Mouse (Mus musculus) ES-E14 (cell line): ENCODE results near the gene Klhl22. TPM values are rescaled to one million over a fixed set of nuclear protein-coding genes. Genes with fewer than 3 reads are reported as not detected.
A peak's percentile ranks its signal among the peaks of the same experiment; 100 is the strongest.

Experiments used
- DNase-seq: peaks from one replicate; pipeline ENCODE4 v3.0.0-alpha.2; 2013; ENCODE audit warnings: low read depth, low spot score
- H3K27ac ChIP-seq: 2 replicates; pipeline ENCODE4 v1.5.1; 2012; ENCODE audit warnings: low read depth, mild to moderate bottlenecking, low read length, moderate library complexity, mixed read lengths; ENCODE audit not compliant: poor library complexity, insufficient read depth, severe bottlenecking
- H3K36me3 ChIP-seq: 2 replicates; pipeline ENCODE4 v1.6.1; 2012; ENCODE audit warnings: mild to moderate bottlenecking, low read length, moderate library complexity, mixed read lengths; ENCODE audit not compliant: control insufficient read depth, poor library complexity, insufficient read depth, severe bottlenecking
- H3K4me1 ChIP-seq, 2 experiments: fragments of 150-350 bp in 1 of 2; sonication (generic) in 1 of 2; 2 replicates each; pipeline ENCODE4 v1.6.1; 2012; ENCODE audit warnings: low read length in 2 of 2, mild to moderate bottlenecking in 1 of 2, mixed read lengths in 1 of 2; ENCODE audit not compliant: control insufficient read depth in 2 of 2, insufficient read depth in 2 of 2, poor library complexity in 1 of 2
- H3K4me3 ChIP-seq, 2 experiments: fragments of 150-350 bp in 1 of 2; sonication (generic) in 1 of 2; 2 replicates each; pipeline ENCODE4 v1.5.1; 2012; ENCODE audit warnings: low read length in 2 of 2, low read depth in 1 of 2, mild to moderate bottlenecking in 1 of 2, mixed read lengths in 1 of 2; ENCODE audit not compliant: insufficient read depth in 1 of 2, poor library complexity in 1 of 2, severe bottlenecking in 1 of 2
- H3K9ac ChIP-seq: 2 replicates; pipeline ENCODE4 v1.6.1; 2012; ENCODE audit warnings: low read depth, mild to moderate bottlenecking, low read length, mixed read lengths; ENCODE audit not compliant: poor library complexity, insufficient read depth, severe bottlenecking
- H3K9me3 ChIP-seq: fragments of 150-350 bp; sonication (generic); 2 replicates; pipeline ENCODE4 v1.6.1; 2012; ENCODE audit warnings: low read depth, mild to moderate bottlenecking, low read length; ENCODE audit not compliant: control insufficient read depth, insufficient read depth
- CHD2 ChIP-seq: IDR thresholded peaks from 2 replicates; pipeline ENCODE4 v1.6.1; 2014; ENCODE audit warnings: mild to moderate bottlenecking, low read depth, low read length, inconsistent platforms
- HCFC1 ChIP-seq: IDR thresholded peaks from 2 replicates; pipeline ENCODE4 v1.6.1; 2012; ENCODE audit warnings: low read length, inconsistent platforms, borderline replicate concordance; ENCODE audit not compliant: insufficient read depth
- MAFK ChIP-seq: IDR thresholded peaks from 2 replicates; pipeline ENCODE4 v1.6.1; 2014; ENCODE audit warnings: mild to moderate bottlenecking, low read depth, low read length, inconsistent platforms; ENCODE audit not compliant: insufficient read depth
- ZC3H11A ChIP-seq: IDR thresholded peaks from 2 replicates; pipeline ENCODE4 v1.6.1; 2012; ENCODE audit warnings: low read depth, mild to moderate bottlenecking, inconsistent platforms, low read length, borderline replicate concordance
- ZNF384 ChIP-seq: IDR thresholded peaks from 2 replicates; pipeline ENCODE4 v1.6.1; 2012; ENCODE audit warnings: low read depth, low read length, inconsistent platforms
- in situ Hi-C, 2 experiments: fragments of 600-800 bp; cut with MboI; formaldehyde crosslinking; loops; one replicate each; pipeline ENCODE4 v1.15.1; 2025; ENCODE audit warnings: low sequenced_read_pairs in 2 of 2, inconsistent platforms in 1 of 2; ENCODE audit not compliant: unreplicated experiment in 2 of 2
- total RNA-seq: library from RNA; depleted of rRNA; stranded (reverse); fragments of 300-350 nt; gene quantifications from 2 replicates; pipeline ENCODE4 v1.2.3, GENCODE M21; 2012; rRNA removed

Gene Klhl22
- total RNA-seq, result 48.5 and 64.7 TPM in 2 replicates

DNA sequence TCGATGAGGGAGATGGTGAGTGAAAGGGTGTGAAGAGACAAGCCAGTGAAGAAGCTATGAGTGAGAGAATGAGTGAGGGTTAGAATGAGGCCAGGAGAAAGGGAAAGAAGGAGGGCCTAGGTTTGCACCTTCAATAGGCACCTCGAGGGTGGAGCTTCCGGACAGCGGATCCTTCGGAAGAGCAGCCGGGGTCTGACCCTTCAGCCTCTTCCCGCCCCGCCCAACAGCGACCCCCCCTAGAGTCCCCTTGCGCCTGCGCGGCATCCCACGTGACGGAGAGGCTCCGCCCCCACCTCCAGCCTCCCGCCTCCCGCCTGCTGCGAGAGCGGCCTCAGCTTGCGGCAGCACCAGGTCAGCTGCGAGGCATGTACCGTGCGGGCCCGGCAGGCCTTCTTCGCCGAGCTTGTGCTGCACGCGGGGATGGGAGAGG is at the start of gene Klhl22:
Gene Klhl22, plus strand, starts transcription at position 275 of the 430 bp plus-strand sequence.
- peak within 1 kb of the TSS; percentile 56 to 73 for H3K4me3 ChIP-seq
- H3K27ac ChIP-seq, result no peak within 1 kb of the TSS
- no peaks in the 10 kb centered on the region for H3K9me3 ChIP-seq
- DNase-seq, result peak; percentile 78
- peak within 1 kb of the TSS; percentile 77 for H3K9ac ChIP-seq
- peaks cover 4% of the 10 kb centered on the region in 2 experiments; a peak in 3 of 4 replicates for H3K4me1 ChIP-seq
- H3K36me3 ChIP-seq, result peaks cover 3% of the 10 kb centered on the region; the same call in 1 of the 2 replicates
- TF ChIP-seq MAFK, result no peak
- no peak for TF ChIP-seq CHD2
- TF ChIP-seq ZNF384, result no peak
- TF ChIP-seq HCFC1, result no peak
- no peak for TF ChIP-seq ZC3H11A
- in situ Hi-C loops, result no loop called here

- no peak for TF ChIP-seq ZNF384
- no peak for TF ChIP-seq CHD2
- no peak for TF ChIP-seq ZC3H11A
- Histone ChIP-seq H3K36me3 (no peaks in the 10 kb centered on the region), H3K4me1 (peaks cover 0 to 8% of the 10 kb centered on the region in 2 experiments; a peak in 1 of 4 replicates), H3K9ac (no peak overlapping the region), H3K9me3 (no peaks in the 10 kb centered on the region), H3K27ac (no peak overlapping the region), H3K4me3 (no peak overlapping the region)
- DNase-seq, result no peak
- in situ Hi-C loops, result no loop called here
Measured at GRCm38 (mm10) chr16:17717791-17718190, 41.6 kb upstream of the Klhl22 start.

GRCm38 (mm10) chr16:17721114-17721808 is 38.2 kb upstream of the Klhl22 start:
- H3K9me3 ChIP-seq, result no peaks in the 10 kb centered on the region
- DNase-seq, result no peak
- peak overlapping the region in 1 of 2 experiments; percentile 87; a peak in 2 of 4 replicates for H3K4me3 ChIP-seq
- peaks cover 0 to 8% of the 10 kb centered on the region in 2 experiments; a peak in 2 of 4 replicates for H3K4me1 ChIP-seq
- H3K36me3 ChIP-seq, result no peaks in the 10 kb centered on the region
- H3K9ac ChIP-seq, result peak overlapping the region; percentile 36
- no peak for TF ChIP-seq CHD2
- TF ChIP-seq ZC3H11A, result no peak
- TF ChIP-seq HCFC1, result no peak
- in situ Hi-C loops, result no loop called here
- no peak overlapping the region for H3K27ac ChIP-seq

- no peak for DNase-seq
- Histone ChIP-seq H3K4me3 (peak overlapping the region; percentile 76 to 87), H3K9me3 (no peaks in the 10 kb centered on the region), H3K4me1 (peaks cover under 1 to 8% of the 10 kb centered on the region in 2 experiments; a peak in 2 of 4 replicates), H3K9ac (peak overlapping the region; percentile 82), H3K36me3 (no peaks in the 10 kb centered on the region), H3K27ac (no peak overlapping the region)
- in situ Hi-C loops, result no loop called here
- TF ChIP-seq ZNF384 (no peak), MAFK (no peak), CHD2 (no peak), ZC3H11A (no peak), HCFC1 (no peak)
Measured at GRCm38 (mm10) chr16:17721822-17722460, 37.5 kb upstream of the Klhl22 start.
